Mouse (Mus musculus): Measurements from ENCODE around the gene Tnfaip8l3.

GRCm38 (mm10) chr9:54069204-54069603 lies 1.0 kb upstream of the Tnfaip8l3 start:
- TF ChIP-seq POLR2AphosphoS2 (IDR thresholded peaks at IDR 0.05; ENCODE audit: insufficient read length, low read depth): no peak
- no peak for TF ChIP-seq POLR2A (IDR thresholded peaks at IDR 0.05; ENCODE audit: insufficient read length, low read depth)
- TF ChIP-seq MYOG (IDR thresholded peaks at IDR 0.05; ENCODE audit: control insufficient read depth in 1 of 3, insufficient read depth in 1 of 3, insufficient read length in 2 of 3, low read depth in 2 of 3): no peak
- no peak for TF ChIP-seq SRF (IDR thresholded peaks at IDR 0.05; ENCODE audit: control insufficient read depth, insufficient read length, low read depth)
- no peak for TF ChIP-seq MYOD1 (IDR thresholded peaks at IDR 0.05; ENCODE audit: control insufficient read depth in 1 of 3, insufficient read length in 2 of 3, low read depth in 2 of 3)
- no peak for TF ChIP-seq REST (IDR thresholded peaks at IDR 0.05; ENCODE audit: insufficient read depth, insufficient read length)
- TF ChIP-seq USF1 (IDR thresholded peaks at IDR 0.05; ENCODE audit: low read depth): no peak
- no peak for TF ChIP-seq TCF12 (IDR thresholded peaks at IDR 0.05; ENCODE audit: insufficient read depth, poor library complexity, severe bottlenecking)

Data from myocyte (in vitro differentiated cells).